Mouse (Mus musculus) lung, postnatal 25 days (tissue): ENCODE results near the gene Manf.

Experiments used
- DNase-seq: peaks from one replicate; pipeline ENCODE4 v3.0.0; 2022; ENCODE audit warnings: low spot score

Manf gene

GRCm38 (mm10) chr9:106884996-106885900 is 6.5 kb downstream of the Manf start:
- DNase-seq = no peak

- no peak for DNase-seq
These were observed 7.5 kb downstream of the Manf start for GRCm38 (mm10) chr9:106884306-106884705.

- DNase-seq = no peak
These were observed 8.7 kb downstream of the Manf start for GRCm38 (mm10) chr9:106883085-106883484.

- no peak for DNase-seq
These were observed 9.6 kb downstream of the Manf start for GRCm38 (mm10) chr9:106882176-106882575.

GRCm38 (mm10) chr9:106881071-106881755 is 10.6 kb downstream of the Manf start:
- DNase-seq = no peak

GRCm38 (mm10) chr9:106879471-106879870 is 12.3 kb downstream of the Manf start:
- DNase-seq = no peak

- DNase-seq = no peak
These were observed 15.1 kb downstream of the Manf start for GRCm38 (mm10) chr9:106876666-106877065.

- no peak for DNase-seq
These were observed 17.6 kb downstream of the Manf start for GRCm38 (mm10) chr9:106874216-106874615.

- no peak for DNase-seq
These were observed 33.7 kb downstream of the Manf start for GRCm38 (mm10) chr9:106858036-106858435.

- DNase-seq = no peak
These were observed 35.1 kb downstream of the Manf start for GRCm38 (mm10) chr9:106856664-106857063.

- DNase-seq = no peak
These were observed 49.0 kb downstream of the Manf start for GRCm38 (mm10) chr9:106842800-106843199.

GRCm38 (mm10) chr9:106840569-106840968 is 51.2 kb downstream of the Manf start:
- DNase-seq = no peak

- DNase-seq = peak; percentile 88
These were observed 69.2 kb downstream of the Manf start for GRCm38 (mm10) chr9:106822381-106823104.

- DNase-seq = peak; percentile 97
These were observed 70.0 kb downstream of the Manf start, which contains the start of gene Dcaf1 for GRCm38 (mm10) chr9:106821618-106822380. Dcaf1 (plus strand) TSS chr9:106821874.

GRCm38 (mm10) chr9:106821050-106821617 is 70.6 kb downstream of the Manf start:
- no peak for DNase-seq

GRCm38 (mm10) chr9:106819201-106819600 is 72.6 kb downstream of the Manf start:
- DNase-seq = no peak

GRCm38 (mm10) chr9:106818191-106818590 is 73.6 kb downstream of the Manf start:
- no peak for DNase-seq

- DNase-seq = no peak
These were observed 85.3 kb downstream of the Manf start for GRCm38 (mm10) chr9:106806503-106806902.

- DNase-seq = no peak
These were observed 100.9 kb downstream of the Manf start for GRCm38 (mm10) chr9:106790831-106791230.

GRCm38 (mm10) chr9:106789363-106789762 is 102.4 kb downstream of the Manf start:
- DNase-seq = no peak

- DNase-seq = peak; percentile 75
These were observed 102.9 kb downstream of the Manf start, which contains the start of gene Rad54l2 for GRCm38 (mm10) chr9:106788812-106789321. Rad54l2 (minus strand) TSS chr9:106789194.
